Mouse (Mus musculus) forebrain, embryonic 11.5 days (tissue): ENCODE measurements at regions not wholly inside any gene's neighbourhood (a gene's known extent, or its start where the extent isn't known, plus 50 kb on each side); places are given as distances from the start of the nearest gene placed in this dataset.
"Not testable (repeated sequence)": the region's sequence is repeated elsewhere in the genome, so short reads cannot be mapped to it uniquely, and the experiment has no call there.

Experiments
- ATAC-seq: fragments of 200-750 bp; cut with Nextera tagmentation; replicated peaks from 2 replicates; pipeline ENCODE4 v1.8.0; 2017; ENCODE audit warnings: moderate TSS enrichment; ENCODE audit not compliant: low FRiP score
- DNase-seq: peaks from one replicate; pipeline ENCODE4 v3.0.0-alpha.2; 2017; ENCODE audit warnings: low spot score
- H3K27ac ChIP-seq: fragments of 300-500 bp; sonication (generic); 2 replicates; pipeline ENCODE4 v1.5.1; 2014; ENCODE audit warnings: low read depth, low read length
- H3K27me3 ChIP-seq: fragments of 300-500 bp; sonication (generic); 2 replicates; pipeline ENCODE4 v1.6.1; 2014; ENCODE audit warnings: mild to moderate bottlenecking, low read length, mixed read lengths; ENCODE audit not compliant: control insufficient read depth, insufficient read depth
- H3K36me3 ChIP-seq: fragments of 300-500 bp; sonication (generic); 2 replicates; pipeline ENCODE4 v1.6.1; 2014; ENCODE audit warnings: mild to moderate bottlenecking, low read length, moderate library complexity, mixed read lengths; ENCODE audit not compliant: control insufficient read depth, insufficient read depth
- H3K4me1 ChIP-seq: fragments of 300-500 bp; sonication (generic); replicated peaks from 2 replicates; pipeline ENCODE4 v1.6.1; 2014; ENCODE audit warnings: low read length, mixed read lengths; ENCODE audit not compliant: control insufficient read depth, insufficient read depth
- H3K4me2 ChIP-seq: fragments of 300-500 bp; sonication (generic); 2 replicates; pipeline ENCODE4 v1.6.1; 2014; ENCODE audit warnings: low read depth, mild to moderate bottlenecking, low read length, moderate library complexity, mixed read lengths; ENCODE audit not compliant: severe bottlenecking
- H3K4me3 ChIP-seq: fragments of 300-500 bp; sonication (generic); 2 replicates; pipeline ENCODE4 v1.5.1; 2014; ENCODE audit warnings: low read depth, low read length
- H3K9ac ChIP-seq: fragments of 300-500 bp; sonication (generic); 2 replicates; pipeline ENCODE4 v1.6.1; 2014; ENCODE audit warnings: low read length
- H3K9me3 ChIP-seq: fragments of 300-500 bp; sonication (generic); 2 replicates; pipeline ENCODE4 v1.6.1; 2016; ENCODE audit warnings: low read length, mixed read lengths; ENCODE audit not compliant: control insufficient read depth
- WGBS: fragments of 180-500 bp; shearing (Covaris S2); extraction: QIAGEN DNeasy Blood & Tissue Kit; methylation state at CpG from one replicate; pipeline ENCODE4 v1.1.7; 2014; 5-methylcytosine and 5-hydroxymethylcytosine counted together

GRCm38 (mm10) chr6:22459440-22460016 lies 103.5 kb upstream of the Fam3c start:
- WGBS: 88% methylated on average over 7 of the region's 7 CpGs
- H3K4me2 ChIP-seq: no peak overlapping the region
- no peak overlapping the region for H3K9ac ChIP-seq
- H3K4me3 ChIP-seq: no peak overlapping the region
- no peak for DNase-seq
- H3K4me1 ChIP-seq: no peaks in the 10 kb centered on the region
- H3K9me3 ChIP-seq: no peaks in the 10 kb centered on the region
- no peak overlapping the region for H3K27ac ChIP-seq
- H3K27me3 ChIP-seq: no peaks in the 10 kb centered on the region
- no peaks in the 10 kb centered on the region for H3K36me3 ChIP-seq
- no peak for ATAC-seq

DNA sequence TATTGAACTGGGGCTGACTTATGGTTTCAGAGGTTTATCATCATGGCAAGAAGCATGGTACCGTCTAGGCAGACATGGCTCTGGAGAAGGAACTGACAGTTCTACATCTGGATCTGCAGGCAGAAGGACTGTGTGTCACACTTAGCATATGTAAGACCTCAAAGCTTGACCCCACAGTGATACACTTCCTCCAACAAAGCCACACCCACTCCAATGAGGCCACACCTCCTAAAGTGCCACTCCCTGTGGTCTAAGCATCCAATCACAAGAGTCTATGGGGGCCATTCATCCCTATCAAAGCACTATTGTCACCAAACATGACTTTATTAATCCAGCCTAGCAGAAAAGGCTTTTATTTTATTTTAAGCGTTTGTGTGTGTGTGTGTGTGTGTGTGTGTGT lies 96.2 kb upstream of the Fam3c start:
- Histone ChIP-seq H3K9me3 (no peaks in the 10 kb centered on the region), H3K4me2 (no peak overlapping the region)
- DNase-seq: no peak

GRCm38 (mm10) chr6:22450501-22450900 lies 94.5 kb upstream of the Fam3c start:
- ATAC-seq (no peak), DNase-seq (no peak)
- Histone ChIP-seq H3K36me3 (no peaks in the 10 kb centered on the region), H3K9me3 (no peaks in the 10 kb centered on the region), H3K27me3 (no peaks in the 10 kb centered on the region), H3K27ac (no peak overlapping the region), H3K4me2 (no peak overlapping the region), H3K4me1 (no peaks in the 10 kb centered on the region), H3K9ac (no peak overlapping the region), H3K4me3 (no peak overlapping the region)

More for the DNA sequence above, 96.2 kb upstream of the Fam3c start:
- H3K9ac ChIP-seq: no peak overlapping the region
- no peaks in the 10 kb centered on the region for H3K27me3 ChIP-seq
- no peak overlapping the region for H3K27ac ChIP-seq
- ATAC-seq: no peak
- no peaks in the 10 kb centered on the region for H3K4me1 ChIP-seq
- H3K36me3 ChIP-seq: no peaks in the 10 kb centered on the region
- no peak overlapping the region for H3K4me3 ChIP-seq
- WGBS: 80% methylated on average over 2 of the region's 2 CpGs

DNA sequence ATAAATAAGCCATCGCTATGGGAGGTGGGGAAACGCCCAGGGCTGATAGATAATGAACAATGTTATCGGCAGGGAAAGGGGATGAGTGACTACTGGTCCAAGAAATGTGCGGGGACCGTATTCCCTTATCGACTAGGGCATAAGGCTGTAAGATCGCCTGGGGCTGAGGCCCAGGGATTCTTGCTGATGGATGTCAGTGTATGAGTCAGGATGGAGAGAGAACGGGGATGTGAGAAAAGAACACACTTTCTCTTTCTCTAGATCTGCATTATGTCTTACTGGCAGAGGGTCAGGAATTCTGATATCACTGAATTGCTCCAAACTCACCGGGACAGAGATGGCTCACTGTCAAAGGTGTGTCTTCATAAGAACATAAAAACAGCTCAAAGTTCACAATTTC lies 92.9 kb upstream of the Fam3c start:
- no peak overlapping the region for H3K4me2 ChIP-seq

GRCm38 (mm10) chr6:22447636-22448035 lies 91.6 kb upstream of the Fam3c start:
- H3K27me3 ChIP-seq: no peaks in the 10 kb centered on the region
- no peak for ATAC-seq

More for the DNA sequence above, 92.9 kb upstream of the Fam3c start:
- no peaks in the 10 kb centered on the region for H3K36me3 ChIP-seq
- no peak overlapping the region for H3K9ac ChIP-seq
- no peak overlapping the region for H3K4me3 ChIP-seq
- no peak for ATAC-seq
- DNase-seq: no peak
- H3K27me3 ChIP-seq: no peaks in the 10 kb centered on the region
- no peak overlapping the region for H3K27ac ChIP-seq
- 93% methylated on average over 9 of the region's 9 CpGs for WGBS
- H3K4me1 ChIP-seq: no peaks in the 10 kb centered on the region
- H3K9me3 ChIP-seq: no peaks in the 10 kb centered on the region

DNA sequence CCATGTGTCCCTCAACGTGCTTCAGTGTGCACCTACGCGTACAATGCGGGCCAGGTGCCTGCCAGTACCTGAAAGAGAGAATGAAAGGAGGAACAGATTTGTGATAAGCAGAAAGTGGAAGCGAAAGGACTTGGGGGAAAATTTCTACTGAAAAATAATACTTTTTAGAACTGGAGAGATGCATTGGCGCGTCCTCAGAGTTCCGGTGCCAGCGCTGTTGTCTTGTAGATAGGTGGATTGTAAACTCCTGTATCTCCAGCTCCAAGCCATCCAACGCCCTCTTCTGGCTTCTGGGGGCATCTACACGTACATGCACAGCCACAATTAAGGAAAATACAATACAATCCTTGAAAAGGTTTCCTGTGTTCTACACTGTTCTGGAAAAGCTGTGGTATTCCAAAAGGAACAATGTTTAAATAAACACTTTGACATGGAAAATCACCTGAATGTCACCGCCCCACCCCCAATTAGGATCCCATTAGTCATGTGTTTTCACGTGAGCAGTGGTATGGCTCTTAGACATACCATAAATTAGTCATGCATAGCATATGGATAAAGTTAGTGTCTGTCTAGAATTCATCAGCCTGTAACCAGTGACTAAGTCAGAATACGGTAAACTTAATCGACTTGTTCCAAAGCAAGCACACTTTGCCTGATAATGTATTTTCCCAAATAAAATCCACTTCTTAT lies 90.7 kb upstream of the Fam3c start:
- Histone ChIP-seq H3K27me3 (no peaks in the 10 kb centered on the region), H3K9me3 (no peaks in the 10 kb centered on the region), H3K4me2 (no peak overlapping the region), H3K9ac (no peak overlapping the region), H3K27ac (no peak overlapping the region), H3K4me3 (no peak overlapping the region), H3K4me1 (no peaks in the 10 kb centered on the region), H3K36me3 (no peaks in the 10 kb centered on the region)
- ATAC-seq (no peak), DNase-seq (no peak)
- WGBS: 88% methylated on average over 15 of the region's 15 CpGs

More at GRCm38 (mm10) chr6:22447636-22448035, 91.6 kb upstream of the Fam3c start:
- H3K27ac ChIP-seq: no peak overlapping the region
- H3K4me1 ChIP-seq: no peaks in the 10 kb centered on the region
- no peaks in the 10 kb centered on the region for H3K36me3 ChIP-seq
- WGBS: 82% methylated on average over 2 of the region's 2 CpGs
- DNase-seq: no peak
- no peak overlapping the region for H3K4me2 ChIP-seq
- H3K4me3 ChIP-seq: no peak overlapping the region
- no peak overlapping the region for H3K9ac ChIP-seq
- H3K9me3 ChIP-seq: no peaks in the 10 kb centered on the region

GRCm38 (mm10) chr6:22444856-22445255 lies 88.8 kb upstream of the Fam3c start:
- H3K36me3 ChIP-seq, H3K9ac ChIP-seq, ATAC-seq, H3K27ac ChIP-seq, H3K27me3 ChIP-seq, H3K4me1 ChIP-seq, H3K4me3 ChIP-seq, DNase-seq, H3K9me3 ChIP-seq, H3K4me2 ChIP-seq: not testable (repeated sequence)
- 87% methylated on average over 6 of the region's 6 CpGs for WGBS

- ATAC-seq (no peak), DNase-seq (no peak)
- no peaks in the 10 kb centered on the region for H3K36me3 ChIP-seq
- H3K27ac ChIP-seq: no peak overlapping the region
- H3K9ac ChIP-seq: no peak overlapping the region
- no peaks in the 10 kb centered on the region for H3K9me3 ChIP-seq
- H3K4me3 ChIP-seq: no peak overlapping the region
- no peaks in the 10 kb centered on the region for H3K4me1 ChIP-seq
- H3K27me3 ChIP-seq: no peaks in the 10 kb centered on the region
- H3K4me2 ChIP-seq: no peak overlapping the region
- WGBS: 90% methylated on average over 12 of the region's 12 CpGs
Observed at GRCm38 (mm10) chr6:22444220-22444619, 88.2 kb upstream of the Fam3c start.

DNA sequence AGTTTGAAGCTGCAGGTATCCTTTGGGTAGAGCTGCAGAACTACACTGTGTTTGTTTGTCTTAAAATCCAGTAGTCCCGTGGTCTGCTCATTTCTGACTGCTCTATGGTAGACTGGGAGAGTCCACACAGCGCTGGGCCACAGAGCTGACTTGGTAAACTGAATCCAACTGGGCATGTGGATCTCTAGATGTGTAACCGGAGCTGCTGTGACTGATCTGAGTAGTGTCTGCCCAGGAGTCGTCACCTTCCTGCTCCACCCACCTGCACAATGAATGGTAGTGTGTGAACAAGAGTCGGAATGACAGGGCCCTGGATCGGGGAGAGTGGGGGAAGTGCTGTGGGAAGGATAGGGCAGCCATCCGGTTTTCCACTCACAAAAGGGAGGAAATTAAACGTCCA lies 87.5 kb upstream of the Fam3c start:
- Histone ChIP-seq H3K9ac (no peak overlapping the region), H3K27me3 (no peaks in the 10 kb centered on the region), H3K27ac (no peak overlapping the region), H3K4me3 (no peak overlapping the region), H3K4me2 (no peak overlapping the region), H3K36me3 (no peaks in the 10 kb centered on the region), H3K4me1 (no peaks in the 10 kb centered on the region), H3K9me3 (no peaks in the 10 kb centered on the region)
- ATAC-seq (0 out of 2 replicates have a peak, but pooled peaks have one; percentile 44), DNase-seq (no peak)
- 46% methylated on average over 8 of the region's 8 CpGs for WGBS
